Mouse (Mus musculus) left cerebral cortex, adult 11 months (tissue): Measurements from ENCODE around the gene Ttc23.
A peak's percentile ranks its signal among the peaks of the same experiment; 100 is the strongest.

Experiments
- DNase-seq: peaks from one replicate; pipeline ENCODE4 v3.0.0; 2022; ENCODE audit warnings: low spot score

Gene Ttc23

GRCm38 (mm10) chr7:67645681-67646014 is 1.6 kb upstream of the Ttc23 start:
- DNase-seq, result no peak

- no peak for DNase-seq
Measured at GRCm38 (mm10) chr7:67646131-67646530, 1.1 kb upstream of the Ttc23 start.

GRCm38 (mm10) chr7:67648376-67648775 is 1.2 kb downstream of the Ttc23 start:
- DNase-seq, result no peak

GRCm38 (mm10) chr7:67652211-67652610 is 5.0 kb downstream of the Ttc23 start:
- DNase-seq, result no peak

GRCm38 (mm10) chr7:67654668-67655067 is 7.5 kb downstream of the Ttc23 start:
- no peak for DNase-seq

- DNase-seq, result no peak
Measured at GRCm38 (mm10) chr7:67655186-67655585, 8.0 kb downstream of the Ttc23 start.

GRCm38 (mm10) chr7:67658110-67658509 is 10.9 kb downstream of the Ttc23 start:
- DNase-seq, result no peak

- DNase-seq, result no peak
Measured at GRCm38 (mm10) chr7:67662424-67662823, 15.2 kb downstream of the Ttc23 start.

- no peak for DNase-seq
Measured at GRCm38 (mm10) chr7:67663981-67664694, 16.9 kb downstream of the Ttc23 start.

- no peak for DNase-seq
Measured at GRCm38 (mm10) chr7:67670965-67671364, 23.8 kb downstream of the Ttc23 start.

GRCm38 (mm10) chr7:67672650-67673049 is 25.4 kb downstream of the Ttc23 start:
- peak; percentile 87 for DNase-seq

- DNase-seq, result no peak
Measured at GRCm38 (mm10) chr7:67673656-67674055, 26.4 kb downstream of the Ttc23 start.

GRCm38 (mm10) chr7:67678878-67679499 is 31.8 kb downstream of the Ttc23 start:
- DNase-seq, result no peak

- DNase-seq, result no peak
Measured at GRCm38 (mm10) chr7:67681078-67681477, 33.9 kb downstream of the Ttc23 start.

- DNase-seq, result no peak
Measured at GRCm38 (mm10) chr7:67683006-67683405, 35.8 kb downstream of the Ttc23 start.

GRCm38 (mm10) chr7:67686545-67686944 is 39.3 kb downstream of the Ttc23 start:
- no peak for DNase-seq

- no peak for DNase-seq
Measured at GRCm38 (mm10) chr7:67688281-67688680, 41.1 kb downstream of the Ttc23 start.

- no peak for DNase-seq
Measured at GRCm38 (mm10) chr7:67689793-67690192, 42.6 kb downstream of the Ttc23 start.

GRCm38 (mm10) chr7:67691036-67691435 is 43.8 kb downstream of the Ttc23 start:
- no peak for DNase-seq

- no peak for DNase-seq
Measured at GRCm38 (mm10) chr7:67692141-67692540, 44.9 kb downstream of the Ttc23 start.

GRCm38 (mm10) chr7:67692791-67693538 is 45.8 kb downstream of the Ttc23 start:
- no peak for DNase-seq

GRCm38 (mm10) chr7:67695906-67696305 is 48.7 kb downstream of the Ttc23 start:
- no peak for DNase-seq
